In the genomic region with DNA sequence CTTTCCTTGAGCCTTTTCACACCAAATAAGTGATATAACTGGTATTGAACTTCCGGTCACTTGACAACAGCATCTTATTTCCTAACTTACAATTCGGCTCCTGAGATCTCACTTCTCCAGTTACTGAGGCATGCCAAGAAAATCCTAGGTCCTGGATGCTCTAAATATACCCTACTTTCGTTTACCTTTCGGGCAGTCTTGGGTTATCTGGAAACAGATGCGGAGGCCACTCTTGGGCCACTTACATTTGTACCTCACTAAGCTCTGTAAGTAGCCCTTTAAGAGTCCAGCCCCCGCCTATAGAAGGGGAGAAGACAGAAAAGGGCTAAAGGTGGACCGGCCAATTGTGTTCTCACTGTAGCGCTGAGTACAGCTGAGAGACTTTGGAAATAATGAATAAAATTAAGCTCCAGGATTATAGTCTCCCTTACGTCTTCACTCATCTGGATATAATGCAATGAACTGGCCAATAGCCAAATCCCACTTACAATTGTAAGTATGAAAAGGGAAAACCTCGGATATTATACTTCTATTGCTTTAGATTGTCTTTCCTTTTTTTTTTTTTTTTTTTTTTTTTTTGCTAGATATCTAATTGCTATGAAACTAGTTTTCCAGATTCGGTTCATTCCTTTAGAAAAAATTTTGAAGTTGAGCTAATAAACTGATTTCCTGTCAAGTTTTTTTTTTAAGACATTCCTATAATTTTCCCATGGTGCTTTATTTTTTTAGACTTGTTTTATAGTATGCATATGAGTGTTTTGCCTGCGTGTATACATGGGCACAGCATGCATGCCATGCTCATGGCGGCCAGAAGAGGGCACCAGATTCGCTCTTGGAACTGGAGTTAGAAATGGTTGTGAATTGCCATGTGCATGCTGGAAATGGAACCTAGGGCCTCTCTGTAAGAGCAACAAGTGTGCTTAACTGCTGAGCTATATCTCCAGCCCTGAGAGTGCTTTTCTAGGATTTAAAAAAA, we compare ENCODE assay signal across 8 mouse cellular contexts. TPM values are rescaled to one million over a fixed set of nuclear protein-coding genes. Genes with fewer than 3 reads are reported as not detected.
DNase-seq lines count a peak whose midpoint lies in the region; ATAC-seq lines count a peak whose summit lies in the region.

No protein-coding gene starts in this region.

- peak; percentile 26 for DNase-seq in ovary, adult 18-20 months (ENCODE audit: low spot score)
- no peak for DNase-seq in ovary, postnatal 10 days (ENCODE audit: low spot score)
- peak; percentile 88 for DNase-seq in embryo, embryonic 10 days (ENCODE audit: low spot score)
- peak; percentile 60 for DNase-seq in hindlimb bud, embryonic 11.5 days (ENCODE audit: extremely low spot score, low read depth, low spot score)
- DNase-seq in liver, embryonic 11.5 days (ENCODE audit: low spot score) = peak; percentile 71
- DNase-seq in retina, postnatal 1 day = peak; percentile 70
- DNase-seq in urinary bladder, postnatal 36 days (ENCODE audit: low spot score in 2 of 2) = peak; percentile 65 to 77

- ATAC-seq in activated CD4-positive, CD25-positive, alpha-beta regulatory T cell, adult 4 months = peak; percentile 69
- ATAC-seq in liver, embryonic 11.5 days (replicated peaks; ENCODE audit: low FRiP score) = peak; percentile 49; the same call in 1 of the 2 replicates

- no peaks in the 10 kb centered on the region for H3K27me3 ChIP-seq in liver, embryonic 11.5 days (replicated peaks; ENCODE audit: control insufficient read depth, insufficient read depth, low read length)

- H3K9ac ChIP-seq in liver, embryonic 11.5 days (ENCODE audit: low read depth, low read length) = no peak overlapping the region

- no peaks in the 10 kb centered on the region for H3K4me1 ChIP-seq in liver, embryonic 11.5 days (replicated peaks; ENCODE audit: control insufficient read depth, insufficient read depth, low read length)

- WGBS in liver, embryonic 11.5 days = 55% methylated on average over 14 of the region's 14 CpGs

- no peak overlapping the region for H3K4me2 ChIP-seq in liver, embryonic 11.5 days

- no peaks in the 10 kb centered on the region for H3K36me3 ChIP-seq in liver, embryonic 11.5 days (ENCODE audit: control insufficient read depth, insufficient read depth, low read length)

- no peak overlapping the region for H3K27ac ChIP-seq in liver, embryonic 11.5 days (ENCODE audit: low read depth, low read length)

- no peaks in the 10 kb centered on the region for H3K9me3 ChIP-seq in liver, embryonic 11.5 days (ENCODE audit: control insufficient read depth, low read length)

- no peak overlapping the region for H3K4me3 ChIP-seq in liver, embryonic 11.5 days (ENCODE audit: low read depth, low read length)

RNA-seq across cellular contexts. Expression of gene Ano6, which starts 17.5 kb away (rescaled TPM):
- polyA plus RNA-seq in activated CD4-positive, CD25-positive, alpha-beta regulatory T cell, adult 4 months (2017; shearing (Covaris generic)) = 10 to 100 TPM; 35.4 to 39.4 TPM
- 28.3 and 30.1 TPM in 2 replicates for polyA plus RNA-seq in liver, embryonic 11.5 days (2014; fragmentation: Nextera tagmentation; extraction: Ambion mirVana)
